Comparison of ENCODE assay signal across 12 mouse cellular contexts in the genomic region with DNA sequence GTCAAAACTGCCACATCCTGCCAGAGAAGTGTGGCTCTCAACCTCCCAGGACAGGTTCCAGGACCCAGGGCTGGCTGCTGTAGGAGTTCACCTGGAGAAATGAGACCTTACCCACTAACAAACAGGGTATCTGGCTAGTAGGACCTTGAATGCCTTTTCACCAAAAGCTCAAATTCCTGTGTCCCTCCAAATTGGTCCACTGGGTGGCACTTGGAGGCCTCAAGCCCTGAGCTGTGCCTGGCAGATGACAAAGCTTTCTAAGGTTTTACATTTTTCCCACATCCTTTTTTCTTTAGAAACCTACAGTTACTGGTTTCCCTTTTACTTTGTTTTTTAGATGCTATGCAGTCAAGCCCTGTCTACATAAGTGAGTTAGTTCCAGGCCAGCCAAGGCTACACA. TPM values are rescaled to one million over a fixed set of nuclear protein-coding genes. Genes with fewer than 3 reads are reported as not detected.
A peak's percentile ranks its signal among the peaks of the same experiment; 100 is the strongest.
DNase-seq lines count a peak whose midpoint lies in the region; ATAC-seq and TF ChIP-seq lines count a peak whose summit lies in the region.
"Had no signal": no experiment of that assay in that cellular context is flagged by ENCODE, and none has a peak within 500 bp of the region (broad histone marks: within the 10 kb centered on the region; RNA-seq: fewer than 3 reads in every experiment).

No protein-coding gene starts in this region.

- no peak for TF ChIP-seq EP300 in CH12.LX (IDR thresholded peaks at IDR 0.05; ENCODE audit: low read length)
- TF ChIP-seq EP300 in liver, postnatal 0 days (IDR thresholded peaks at IDR 0.05; ENCODE audit: low read depth), result peak; percentile 70; the same call in 1 of the 2 replicates

- H3K4me2 ChIP-seq in intestine, embryonic 14.5 days (ENCODE audit: low read length), result no peak overlapping the region
- H3K4me2 ChIP-seq in intestine, embryonic 16.5 days (ENCODE audit: low read depth, low read length), result no peak overlapping the region
- no peak overlapping the region for H3K4me2 ChIP-seq in CH12.LX (ENCODE audit: insufficient read depth, low read depth, poor library complexity, severe bottlenecking)
- H3K4me2 ChIP-seq in liver, postnatal 0 days (ENCODE audit: low read depth, low read length), result no peak overlapping the region

- H3K9me3 ChIP-seq in intestine, embryonic 14.5 days (ENCODE audit: control insufficient read depth, low read length), result no peaks in the 10 kb centered on the region
- H3K9me3 ChIP-seq in intestine, embryonic 16.5 days (ENCODE audit: control insufficient read depth, low read length), result no peaks in the 10 kb centered on the region
- H3K9me3 ChIP-seq in CH12.LX (replicated peaks; ENCODE audit: low read length), result no peaks in the 10 kb centered on the region
- H3K9me3 ChIP-seq in liver, postnatal 0 days (ENCODE audit: low read length), result no peaks in the 10 kb centered on the region

- TF ChIP-seq RAD21 in CH12.LX (IDR thresholded peaks at IDR 0.05; ENCODE audit: low read depth, low read length), result peak; percentile 70

- H3K27me3 ChIP-seq in intestine, embryonic 14.5 days (replicated peaks; ENCODE audit: control insufficient read depth, insufficient read depth, low read length), result no peaks in the 10 kb centered on the region
- no peaks in the 10 kb centered on the region for H3K27me3 ChIP-seq in intestine, embryonic 16.5 days (replicated peaks; ENCODE audit: control insufficient read depth, insufficient read depth, low read length)
- no peaks in the 10 kb centered on the region for H3K27me3 ChIP-seq in CH12.LX (replicated peaks)
- no peaks in the 10 kb centered on the region for H3K27me3 ChIP-seq in liver, postnatal 0 days (ENCODE audit: insufficient read depth, low read length)

- TF ChIP-seq CTCF in CH12.LX (conservative IDR thresholded peaks at IDR 0.05 in 1 of 2, IDR thresholded peaks at IDR 0.05 in 1 of 2; ENCODE audit: low read depth in 2 of 2, low read length in 2 of 2), result peak; percentile 43 to 78
- TF ChIP-seq CTCF in brain, embryonic 14.5 days (IDR thresholded peaks at IDR 0.05; ENCODE audit: borderline replicate concordance, extremely low read depth, insufficient read depth, insufficient read length), result peak; percentile 30; the same call in 1 of the 2 replicates
- peak; percentile 72 for TF ChIP-seq CTCF in liver, postnatal 0 days (IDR thresholded peaks at IDR 0.05; ENCODE audit: low read depth)

- no peak for TF ChIP-seq POLR2A in CH12.LX (IDR thresholded peaks at IDR 0.05; ENCODE audit: low read depth, low read length)
- TF ChIP-seq POLR2A in brain, embryonic 14.5 days (IDR thresholded peaks at IDR 0.05; ENCODE audit: borderline replicate concordance, extremely low read depth, insufficient read depth, insufficient read length, poor library complexity, severe bottlenecking), result no peak

- no peaks in the 10 kb centered on the region; the same call in 1 of the 2 replicates for H3K4me1 ChIP-seq in intestine, embryonic 14.5 days (replicated peaks; ENCODE audit: control insufficient read depth, insufficient read depth, low read length)
- peaks cover 13% of the 10 kb centered on the region for H3K4me1 ChIP-seq in intestine, embryonic 16.5 days (ENCODE audit: control insufficient read depth, insufficient read depth, low read length)
- peaks cover 0 to 57% of the 10 kb centered on the region in 2 experiments; a peak in 2 of 4 replicates for H3K4me1 ChIP-seq in CH12.LX (ENCODE audit: control insufficient read depth in 1 of 2, insufficient read depth in 2 of 2)
- H3K4me1 ChIP-seq in liver, postnatal 0 days (ENCODE audit: insufficient read depth), result peaks cover 50% of the 10 kb centered on the region

- DNase-seq in intestine, embryonic 14.5 days (ENCODE audit: low spot score), result no peak
- no peak for DNase-seq in CH12.LX (ENCODE audit: extremely low read depth)
- no peak for DNase-seq in brain, embryonic 14.5 days (ENCODE audit: low read depth)
- DNase-seq in liver, postnatal 0 days, result no peak
- DNase-seq in right cerebral cortex, adult 2 months (ENCODE audit: low spot score in 2 of 2), result no peak
- DNase-seq in lung, postnatal 4 days, result no peak
- no peak for DNase-seq in gastrocnemius, postnatal 4 days (ENCODE audit: low spot score in 2 of 2)
- DNase-seq: lung, adult 18-20 months; right cerebral cortex, adult 18-20 months had no signal

- in situ Hi-C loops in CH12.LX (cut with MboI; ENCODE audit: low pct_ligation_motif_present, low pct_unique_long_range_greater_than_20kb, low sequenced_read_pairs), result no loop called here

- no peaks in the 10 kb centered on the region for H3K79me2 ChIP-seq in CH12.LX (replicated peaks; ENCODE audit: control insufficient read depth, extremely low read depth, insufficient read depth, poor library complexity, severe bottlenecking)

- no peak overlapping the region for H3K4me3 ChIP-seq in intestine, embryonic 14.5 days (ENCODE audit: low read depth, low read length)
- no peak overlapping the region for H3K4me3 ChIP-seq in intestine, embryonic 16.5 days (ENCODE audit: low read length)
- H3K4me3 ChIP-seq in CH12.LX (replicated peaks in 1 of 3; ENCODE audit: low read depth in 2 of 3, low read length in 2 of 3, poor library complexity in 1 of 3), result no peak overlapping the region
- H3K4me3 ChIP-seq in liver, postnatal 0 days (ENCODE audit: low read depth, low read length), result no peak overlapping the region
- H3K4me3 ChIP-seq: myocyte had no signal

- no peak overlapping the region for H3K27ac ChIP-seq in intestine, embryonic 14.5 days (ENCODE audit: low read depth)
- no peak overlapping the region for H3K27ac ChIP-seq in intestine, embryonic 16.5 days (ENCODE audit: low read length)
- H3K27ac ChIP-seq in CH12.LX (ENCODE audit: insufficient read depth, low read depth), result no peak overlapping the region
- peak overlapping the region; percentile 90 for H3K27ac ChIP-seq in liver, postnatal 0 days (ENCODE audit: low read depth)

- H3K9ac ChIP-seq in intestine, embryonic 14.5 days (ENCODE audit: low read length), result no peak overlapping the region
- no peak overlapping the region for H3K9ac ChIP-seq in intestine, embryonic 16.5 days (ENCODE audit: low read depth, low read length)
- no peak overlapping the region for H3K9ac ChIP-seq in CH12.LX (ENCODE audit: insufficient read depth, low read depth)
- peak overlapping the region; percentile 6 for H3K9ac ChIP-seq in liver, postnatal 0 days (replicated peaks)

- 0 out of 2 replicates have a peak, but pooled peaks have one; percentile 18 for ATAC-seq in intestine, embryonic 14.5 days (replicated peaks; ENCODE audit: low FRiP score, low TSS enrichment, low read depth)
- no peak for ATAC-seq in intestine, embryonic 16.5 days
- ATAC-seq in liver, postnatal 0 days, result no peak

- peaks cover 60% of the 10 kb centered on the region for H3K36me3 ChIP-seq in intestine, embryonic 14.5 days (ENCODE audit: control insufficient read depth, insufficient read depth, low read length)
- H3K36me3 ChIP-seq in intestine, embryonic 16.5 days (ENCODE audit: control insufficient read depth, insufficient read depth, low read length), result peaks cover 7% of the 10 kb centered on the region
- H3K36me3 ChIP-seq in CH12.LX (replicated peaks in 1 of 2; ENCODE audit: control insufficient read depth in 1 of 2, insufficient read depth in 1 of 2, low read length in 1 of 2), result peaks cover 69 to 97% of the 10 kb centered on the region in 2 experiments
- peaks cover 77% of the 10 kb centered on the region for H3K36me3 ChIP-seq in liver, postnatal 0 days (replicated peaks; ENCODE audit: insufficient read depth, low read length)

- dilution Hi-C loops in CH12.LX (cut with MboI; ENCODE audit: extremely low pct_ligation_motif_present, extremely low pct_unique_long_range_greater_than_20kb, low sequenced_read_pairs), result no loop called here

RNA-seq across cellular contexts. Expression of a gene that starts 20.4 kb away (rescaled TPM):
- 28.0 and 29.5 TPM in 2 replicates for polyA plus RNA-seq in intestine, embryonic 14.5 days (2014; fragmentation: Nextera tagmentation; extraction: Ambion mirVana)
- polyA plus RNA-seq in intestine, embryonic 16.5 days (2015; fragmentation: Nextera tagmentation; extraction: Ambion mirVana), result 28.3 and 34.6 TPM in 2 replicates
- total RNA-seq in CH12.LX (2012; rRNA removed), result 51.7 and 58.7 TPM in 2 replicates
- 43.1 and 47.9 TPM in 2 replicates for total RNA-seq in CH12.LX (2014; rRNA removed)
- polyA plus RNA-seq in CH12.LX (2012; ENCODE audit: insufficient read length, low read depth), result 66.8 and 79.8 TPM in 2 replicates
- 84.0 and 116 TPM in 2 replicates for polyA plus RNA-seq in brain, embryonic 14.5 days (2012; rRNA removed)
- polyA plus RNA-seq in liver, postnatal 0 days (2015; fragmentation: Nextera tagmentation; extraction: Ambion mirVana), result 22.8 and 26.2 TPM in 2 replicates
- total RNA-seq in gastrocnemius, postnatal 4 days (2021), result 10 to 100 TPM; 26.1 to 33.5 TPM

RNA-seq across cellular contexts. Expression of a gene that starts 20.8 kb away (rescaled TPM):
- 36.2 and 39.3 TPM in 2 replicates for polyA plus RNA-seq in intestine, embryonic 14.5 days (2014; fragmentation: Nextera tagmentation; extraction: Ambion mirVana)
- 32.6 and 33.8 TPM in 2 replicates for polyA plus RNA-seq in intestine, embryonic 16.5 days (2015; fragmentation: Nextera tagmentation; extraction: Ambion mirVana)
- total RNA-seq in CH12.LX (2012; rRNA removed), result 40.3 and 41.9 TPM in 2 replicates
- total RNA-seq in CH12.LX (2014; rRNA removed), result 36.2 and 39.1 TPM in 2 replicates
- 39.6 and 41.5 TPM in 2 replicates for polyA plus RNA-seq in CH12.LX (2012; ENCODE audit: insufficient read length, low read depth)
- 18.6 and 21.3 TPM in 2 replicates for polyA plus RNA-seq in brain, embryonic 14.5 days (2012; rRNA removed)
- 13.5 and 14.2 TPM in 2 replicates for polyA plus RNA-seq in liver, postnatal 0 days (2015; fragmentation: Nextera tagmentation; extraction: Ambion mirVana)
- total RNA-seq in gastrocnemius, postnatal 4 days (2021), result 10 to 100 TPM; 17.6 to 18.2 TPM

RNA-seq across cellular contexts. Expression of a gene that starts 25.0 kb away (rescaled TPM):
- 45.6 and 57.9 TPM in 2 replicates for polyA plus RNA-seq in intestine, embryonic 14.5 days (2014; fragmentation: Nextera tagmentation; extraction: Ambion mirVana)
- polyA plus RNA-seq in intestine, embryonic 16.5 days (2015; fragmentation: Nextera tagmentation; extraction: Ambion mirVana), result 50.3 and 51.5 TPM in 2 replicates
- total RNA-seq in CH12.LX (2012; rRNA removed) (30.1 and 37.6 TPM in 2 replicates), CH12.LX (2014; rRNA removed) (24.7 TPM in 2 replicates)
- 27.2 and 34.2 TPM in 2 replicates for polyA plus RNA-seq in CH12.LX (2012; ENCODE audit: insufficient read length, low read depth)
- polyA plus RNA-seq in brain, embryonic 14.5 days (2012; rRNA removed), result 39.7 and 44.3 TPM in 2 replicates
- 4.8 and 6.4 TPM in 2 replicates for polyA plus RNA-seq in liver, postnatal 0 days (2015; fragmentation: Nextera tagmentation; extraction: Ambion mirVana)
- 10 to 100 TPM; 45.7 to 57.4 TPM for total RNA-seq in gastrocnemius, postnatal 4 days (2021)

RNA-seq across cellular contexts. Expression of a gene that starts 29.1 kb away (rescaled TPM):
- polyA plus RNA-seq in intestine, embryonic 14.5 days (2014; fragmentation: Nextera tagmentation; extraction: Ambion mirVana), result 104 and 121 TPM in 2 replicates
- 11.6 and 16.4 TPM in 2 replicates for polyA plus RNA-seq in intestine, embryonic 16.5 days (2015; fragmentation: Nextera tagmentation; extraction: Ambion mirVana)
- total RNA-seq in CH12.LX (2012; rRNA removed), result not detected in 2 replicates
- not detected in 2 replicates for total RNA-seq in CH12.LX (2014; rRNA removed)
- not detected in 2 replicates for polyA plus RNA-seq in CH12.LX (2012; ENCODE audit: insufficient read length, low read depth)
- 38.9 and 65.3 TPM in 2 replicates for polyA plus RNA-seq in brain, embryonic 14.5 days (2012; rRNA removed)
- polyA plus RNA-seq in liver, postnatal 0 days (2015; fragmentation: Nextera tagmentation; extraction: Ambion mirVana), result 5.6 and 6.3 TPM in 2 replicates
- not detected for total RNA-seq in gastrocnemius, postnatal 4 days (2021)
- total RNA-seq: heart, postnatal 25 days had no signal
- polyA plus RNA-seq: myocyte had no signal

RNA-seq across cellular contexts. Expression of a gene that starts 36.2 kb away (rescaled TPM):
- polyA plus RNA-seq in intestine, embryonic 14.5 days (2014; fragmentation: Nextera tagmentation; extraction: Ambion mirVana), result 2,039 and 2,947 TPM in 2 replicates
- polyA plus RNA-seq in intestine, embryonic 16.5 days (2015; fragmentation: Nextera tagmentation; extraction: Ambion mirVana), result 3,658 and 4,448 TPM in 2 replicates
- total RNA-seq in CH12.LX (2012; rRNA removed) (1.9 and 4.9 TPM in 2 replicates), CH12.LX (2014; rRNA removed) (4.1 and 5.2 TPM in 2 replicates)
- polyA plus RNA-seq in CH12.LX (2012; ENCODE audit: insufficient read length, low read depth), result 3.3 and 4.7 TPM in 2 replicates
- polyA plus RNA-seq in brain, embryonic 14.5 days (2012; rRNA removed), result 2,049 and 2,752 TPM in 2 replicates
- 32,136 and 32,798 TPM in 2 replicates for polyA plus RNA-seq in liver, postnatal 0 days (2015; fragmentation: Nextera tagmentation; extraction: Ambion mirVana)
- 100 to 1,000 TPM; 293 to 605 TPM for total RNA-seq in gastrocnemius, postnatal 4 days (2021)
